Comparison of ENCODE assay signal across 28 mouse cellular contexts in the genomic region with DNA sequence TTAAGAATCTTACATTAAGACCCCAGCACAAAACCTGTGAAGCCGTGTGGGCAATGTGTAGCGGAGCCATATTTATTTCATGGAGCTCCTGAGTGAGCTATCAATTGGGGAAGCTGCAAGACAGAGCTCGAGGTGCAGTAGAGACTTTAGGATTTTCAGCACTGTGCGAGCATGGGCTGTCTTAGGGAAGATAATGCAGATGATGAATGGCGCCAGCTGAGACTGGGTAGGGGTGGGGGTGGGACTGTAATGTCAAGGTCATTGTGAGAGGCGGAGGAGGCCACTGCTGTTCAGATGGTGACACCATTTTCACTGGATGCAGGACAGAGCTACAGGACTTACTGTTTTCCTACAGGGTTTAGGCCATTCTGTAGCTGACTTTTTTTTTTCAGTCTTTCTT.
DNase-seq lines count a peak whose midpoint lies in the region; ATAC-seq lines count a peak whose summit lies in the region.
"Had no signal": no experiment of that assay in that cellular context is flagged by ENCODE, and none has a peak within 500 bp of the region (broad histone marks: within the 10 kb centered on the region; RNA-seq: fewer than 3 reads in every experiment).

No protein-coding gene starts in this region.

- no peak overlapping the region for H3K4me3 ChIP-seq in heart, embryonic 11.5 days (ENCODE audit: low read depth, low read length)
- H3K4me3 ChIP-seq: embryonic facial prominence, embryonic 10.5 days; embryonic facial prominence, embryonic 15.5 days; forebrain, embryonic 12.5 days; hindbrain, embryonic 10.5 days; intestine, embryonic 15.5 days; limb, embryonic 13.5 days; lung, embryonic 15.5 days; midbrain, embryonic 12.5 days; neural tube, embryonic 13.5 days; stomach, embryonic 15.5 days had no signal

- H3K9me3 ChIP-seq in heart, embryonic 11.5 days (replicated peaks; ENCODE audit: control insufficient read depth, low read length) = no peaks in the 10 kb centered on the region
- H3K9me3 ChIP-seq: embryonic facial prominence, embryonic 10.5 days; embryonic facial prominence, embryonic 15.5 days; forebrain, embryonic 12.5 days; hindbrain, embryonic 10.5 days; intestine, embryonic 15.5 days; limb, embryonic 13.5 days; lung, embryonic 15.5 days; midbrain, embryonic 12.5 days; neural tube, embryonic 13.5 days; stomach, embryonic 15.5 days had no signal

- H3K27me3 ChIP-seq in heart, embryonic 11.5 days (ENCODE audit: control insufficient read depth, insufficient read depth, low read length) = no peaks in the 10 kb centered on the region
- H3K27me3 ChIP-seq: CH12.LX; embryonic facial prominence, embryonic 15.5 days; forebrain, embryonic 12.5 days; intestine, embryonic 15.5 days; limb, embryonic 13.5 days; lung, embryonic 15.5 days; midbrain, embryonic 12.5 days; neural tube, embryonic 13.5 days; stomach, embryonic 15.5 days had no signal

- H3K9ac ChIP-seq in heart, embryonic 11.5 days (ENCODE audit: low read depth, low read length) = no peak overlapping the region
- H3K9ac ChIP-seq: embryonic facial prominence, embryonic 15.5 days; forebrain, embryonic 12.5 days; forebrain, postnatal 0 days; intestine, embryonic 15.5 days; limb, embryonic 13.5 days; lung, embryonic 15.5 days; midbrain, embryonic 12.5 days; neural tube, embryonic 13.5 days; stomach, embryonic 15.5 days had no signal

- intact Hi-C loops in left cerebral cortex, postnatal 14 days (cut with DNase I) = no loop called here

- H3K36me3 ChIP-seq in heart, embryonic 11.5 days (ENCODE audit: control insufficient read depth, insufficient read depth, low read length) = no peaks in the 10 kb centered on the region
- H3K36me3 ChIP-seq: embryonic facial prominence, embryonic 10.5 days; embryonic facial prominence, embryonic 15.5 days; forebrain, embryonic 12.5 days; G1E; hindbrain, embryonic 10.5 days; intestine, embryonic 15.5 days; limb, embryonic 13.5 days; lung, embryonic 15.5 days; midbrain, embryonic 12.5 days; neural tube, embryonic 13.5 days; stomach, embryonic 15.5 days had no signal

- peak; percentile 64 for DNase-seq in heart, adult 11 months
- DNase-seq in ZHBTc4 (ENCODE audit: low read depth, low spot score) = peak; percentile 4
- DNase-seq in adrenal gland, postnatal 25 days = peak; percentile 27
- DNase-seq in urinary bladder, postnatal 25 days (ENCODE audit: low spot score) = no peak
- DNase-seq in left cerebral cortex, adult 8-10 months (ENCODE audit: low spot score in 2 of 2) = no peak
- DNase-seq in left cerebral cortex, postnatal 14 days (ENCODE audit: low spot score in 2 of 2) = no peak
- DNase-seq: cerebellum, adult 8-10 months; cerebellum, postnatal 25 days; forebrain, postnatal 0 days; heart, postnatal 14 days; kidney, adult 8-10 months; kidney, postnatal 10 days; right cerebral cortex, postnatal 25 days had no signal

- no peak overlapping the region for H3K27ac ChIP-seq in heart, embryonic 11.5 days (ENCODE audit: low read depth, low read length)
- H3K27ac ChIP-seq: embryonic facial prominence, embryonic 10.5 days; embryonic facial prominence, embryonic 15.5 days; forebrain, embryonic 12.5 days; hindbrain, embryonic 10.5 days; intestine, embryonic 15.5 days; limb, embryonic 13.5 days; lung, embryonic 15.5 days; midbrain, embryonic 12.5 days; neural tube, embryonic 13.5 days; stomach, embryonic 15.5 days had no signal

- H3K4me1 ChIP-seq in heart, embryonic 11.5 days (ENCODE audit: control insufficient read depth, insufficient read depth, low read length) = no peaks in the 10 kb centered on the region
- H3K4me1 ChIP-seq: embryonic facial prominence, embryonic 10.5 days; embryonic facial prominence, embryonic 15.5 days; forebrain, embryonic 12.5 days; hindbrain, embryonic 10.5 days; intestine, embryonic 15.5 days; limb, embryonic 13.5 days; lung, embryonic 15.5 days; neural tube, embryonic 13.5 days; stomach, embryonic 15.5 days had no signal

- no peak for ATAC-seq in heart, embryonic 11.5 days (replicated peaks; ENCODE audit: insufficient number of reproducible peaks, low FRiP score, low TSS enrichment)
- ATAC-seq: forebrain, postnatal 0 days; hindbrain, embryonic 16.5 days; intestine, embryonic 15.5 days had no signal

- H3K4me2 ChIP-seq in heart, embryonic 11.5 days = no peak overlapping the region
- H3K4me2 ChIP-seq: embryonic facial prominence, embryonic 15.5 days; forebrain, embryonic 12.5 days; intestine, embryonic 15.5 days; limb, embryonic 13.5 days; liver, embryonic 11.5 days; lung, embryonic 15.5 days; midbrain, embryonic 12.5 days; neural tube, embryonic 13.5 days; stomach, embryonic 15.5 days had no signal

- WGBS in heart, embryonic 11.5 days (ENCODE audit: insufficient replicate concordance) = 74% methylated on average over 6 of the region's 6 CpGs

Comparison
In these comparisons a context has a peak if more than half of its experiments do, and no peak if none do; other contexts are left out.
1. DNase-seq: peak in heart, adult 11 months (single experiment), ZHBTc4 (single experiment) and adrenal gland, postnatal 25 days (single experiment); none in urinary bladder, postnatal 25 days (single experiment), left cerebral cortex, adult 8-10 months (0 of 2) and left cerebral cortex, postnatal 14 days (0 of 2).